ENCODE assay signal across 7 mouse cellular contexts in genomic region chr4:10694106-10694748, GRCm38 (mm10).
DNase-seq lines count a peak whose midpoint lies in the region; ATAC-seq lines count a peak whose summit lies in the region.
"Not testable (repeated sequence)": the region's sequence is repeated elsewhere in the genome, so short reads cannot be mapped to it uniquely, and the experiment has no call there.

No protein-coding gene starts in this region.

- not testable (repeated sequence) for H3K27ac ChIP-seq in forebrain, embryonic 14.5 days (ENCODE audit: low read depth, low read length); heart, embryonic 16.5 days (ENCODE audit: low read length); intestine, embryonic 15.5 days; limb, embryonic 15.5 days; midbrain, embryonic 10.5 days (replicated peaks); neural tube, embryonic 12.5 days

- H3K4me1 ChIP-seq in forebrain, embryonic 14.5 days (ENCODE audit: control insufficient read depth, insufficient read depth, low read length); heart, embryonic 16.5 days (ENCODE audit: control insufficient read depth, insufficient read depth, low read length); intestine, embryonic 15.5 days (replicated peaks); limb, embryonic 15.5 days; midbrain, embryonic 10.5 days; neural tube, embryonic 12.5 days: not testable (repeated sequence)

- 62% methylated on average over 9 of the region's 21 CpGs for WGBS in forebrain, embryonic 14.5 days
- WGBS in heart, embryonic 16.5 days, result 40% methylated on average over 10 of the region's 21 CpGs
- 50% methylated on average over 6 of the region's 21 CpGs for WGBS in intestine, embryonic 15.5 days
- 60% methylated on average over 5 of the region's 21 CpGs for WGBS in limb, embryonic 15.5 days
- 61% methylated on average over 5 of the region's 21 CpGs for WGBS in midbrain, embryonic 10.5 days
- 38% methylated on average over 9 of the region's 21 CpGs for WGBS in neural tube, embryonic 12.5 days

- not testable (repeated sequence) for H3K9ac ChIP-seq in forebrain, embryonic 14.5 days (ENCODE audit: low read length); heart, embryonic 16.5 days (ENCODE audit: low read length); intestine, embryonic 15.5 days; limb, embryonic 15.5 days
- H3K9ac ChIP-seq in neural tube, embryonic 12.5 days, result 0 out of 2 replicates have a peak overlapping the region, but pooled peaks have one; percentile 40

- H3K36me3 ChIP-seq in forebrain, embryonic 14.5 days (ENCODE audit: control insufficient read depth, insufficient read depth, low read length); heart, embryonic 16.5 days (ENCODE audit: control insufficient read depth, insufficient read depth); intestine, embryonic 15.5 days; limb, embryonic 15.5 days; midbrain, embryonic 10.5 days; neural tube, embryonic 12.5 days: not testable (repeated sequence)

- not testable (repeated sequence) for ATAC-seq in forebrain, embryonic 14.5 days; heart, embryonic 16.5 days (replicated peaks; ENCODE audit: extremely low read depth, insufficient read depth, low FRiP score); intestine, embryonic 15.5 days; limb, embryonic 15.5 days (ENCODE audit: insufficient number of reproducible peaks, low FRiP score, low TSS enrichment, low read depth); neural tube, embryonic 12.5 days (ENCODE audit: low FRiP score, low read depth)

- H3K4me2 ChIP-seq in forebrain, embryonic 14.5 days (ENCODE audit: low read length), result not testable (repeated sequence)
- H3K4me2 ChIP-seq in heart, embryonic 16.5 days (ENCODE audit: low read depth, low read length), result peak overlapping the region; percentile 47
- peak overlapping the region; percentile 43 for H3K4me2 ChIP-seq in intestine, embryonic 15.5 days (replicated peaks)
- 0 out of 2 replicates have a peak overlapping the region, but pooled peaks have one; percentile 7 for H3K4me2 ChIP-seq in limb, embryonic 15.5 days
- peak overlapping the region; percentile 46 for H3K4me2 ChIP-seq in neural tube, embryonic 12.5 days (replicated peaks)

- DNase-seq in embryo, embryonic 9.5 days (ENCODE audit: extremely low spot score), result peak; percentile 7
- not testable (repeated sequence) for DNase-seq in forebrain, embryonic 14.5 days (ENCODE audit: low spot score)
- DNase-seq in midbrain, embryonic 10.5 days (ENCODE audit: low spot score), result peak; percentile 21

- peak overlapping the region; percentile 17 for H3K4me3 ChIP-seq in forebrain, embryonic 14.5 days (ENCODE audit: low read depth, low read length)
- peak overlapping the region; percentile 36; the same call in 1 of the 2 replicates for H3K4me3 ChIP-seq in heart, embryonic 16.5 days (ENCODE audit: low read length)
- H3K4me3 ChIP-seq in intestine, embryonic 15.5 days (replicated peaks), result peak overlapping the region; percentile 18
- peak overlapping the region; percentile 9; the same call in 1 of the 2 replicates for H3K4me3 ChIP-seq in limb, embryonic 15.5 days
- peak overlapping the region; percentile 50 for H3K4me3 ChIP-seq in midbrain, embryonic 10.5 days
- peak overlapping the region; percentile 25 for H3K4me3 ChIP-seq in neural tube, embryonic 12.5 days

- not testable (repeated sequence) for H3K9me3 ChIP-seq in forebrain, embryonic 14.5 days (replicated peaks; ENCODE audit: control insufficient read depth, low read length); heart, embryonic 16.5 days (replicated peaks; ENCODE audit: control insufficient read depth, low read length); intestine, embryonic 15.5 days; limb, embryonic 15.5 days; midbrain, embryonic 10.5 days (replicated peaks); neural tube, embryonic 12.5 days

- H3K27me3 ChIP-seq in forebrain, embryonic 14.5 days (replicated peaks; ENCODE audit: control insufficient read depth, insufficient read depth, low read length); heart, embryonic 16.5 days (ENCODE audit: control insufficient read depth, insufficient read depth, low read length); intestine, embryonic 15.5 days (replicated peaks); limb, embryonic 15.5 days; midbrain, embryonic 10.5 days (ENCODE audit: low read depth, poor library complexity, severe bottlenecking); neural tube, embryonic 12.5 days (replicated peaks): not testable (repeated sequence)
